In genomic region chr7:65862473-65863176, GRCm38 (mm10) we compare ENCODE assay signal across 8 mouse cellular contexts. TPM values are rescaled to one million over a fixed set of nuclear protein-coding genes. Genes with fewer than 3 reads are reported as not detected.
DNase-seq lines count a peak whose midpoint lies in the region; ATAC-seq and TF ChIP-seq lines count a peak whose summit lies in the region.

No protein-coding gene starts in this region.

- DNase-seq in embryo, embryonic 10.5 days (ENCODE audit: low spot score) = peak; percentile 35
- DNase-seq in embryo, embryonic 11 days = no peak
- DNase-seq in forebrain, postnatal 0 days = no peak
- DNase-seq in liver, embryonic 13.5 days = no peak
- DNase-seq in c-Kit-positive CD71-positive TER-119-positive erythroid progenitor cells, embryonic 14.5 days (ENCODE audit: low spot score) = no peak
- no peak for DNase-seq in natural killer cell, adult 2 months (ENCODE audit: low spot score in 2 of 2)

- TF ChIP-seq CTCF in E14TG2a.4 (conservative IDR thresholded peaks at IDR 0.05; ENCODE audit: low read length) = no peak
- TF ChIP-seq CTCF in forebrain, postnatal 0 days (IDR thresholded peaks at IDR 0.05; ENCODE audit: low read depth) = no peak

- H3K36me3 ChIP-seq in E14TG2a.4 (ENCODE audit: insufficient read depth, low read length) = no peaks in the 10 kb centered on the region
- H3K36me3 ChIP-seq in forebrain, postnatal 0 days (ENCODE audit: insufficient read depth) = no peaks in the 10 kb centered on the region
- no peaks in the 10 kb centered on the region for H3K36me3 ChIP-seq in liver, embryonic 13.5 days

- no peak overlapping the region for H3K27ac ChIP-seq in forebrain, postnatal 0 days (ENCODE audit: low read depth, low read length)
- no peak overlapping the region for H3K27ac ChIP-seq in liver, embryonic 13.5 days

- H3K27me3 ChIP-seq in E14TG2a.4 (ENCODE audit: insufficient read depth, low read length) = peaks cover 40% of the 10 kb centered on the region
- peaks cover 17% of the 10 kb centered on the region for H3K27me3 ChIP-seq in forebrain, postnatal 0 days (ENCODE audit: insufficient read depth, low read length)
- peaks cover 76% of the 10 kb centered on the region for H3K27me3 ChIP-seq in liver, embryonic 13.5 days

- peak overlapping the region; percentile 93 for H3K4me2 ChIP-seq in forebrain, postnatal 0 days (ENCODE audit: low read depth)
- H3K4me2 ChIP-seq in liver, embryonic 13.5 days = peak overlapping the region; percentile 73

- peak overlapping the region; percentile 87 for H3K4me3 ChIP-seq in E14TG2a.4 (replicated peaks; ENCODE audit: low read length)
- H3K4me3 ChIP-seq in forebrain, postnatal 0 days (ENCODE audit: low read depth, low read length) = peak overlapping the region; percentile 70
- peak overlapping the region; percentile 55 for H3K4me3 ChIP-seq in liver, embryonic 13.5 days (replicated peaks)

- peaks cover 52% of the 10 kb centered on the region for H3K4me1 ChIP-seq in E14TG2a.4 (replicated peaks; ENCODE audit: low read depth, low read length)
- no peaks in the 10 kb centered on the region for H3K4me1 ChIP-seq in forebrain, postnatal 0 days (ENCODE audit: insufficient read depth)
- peaks cover 5% of the 10 kb centered on the region for H3K4me1 ChIP-seq in liver, embryonic 13.5 days (replicated peaks)

- WGBS in forebrain, postnatal 0 days = 4% methylated on average over 61 of the region's 61 CpGs
- 4% methylated on average over 61 of the region's 61 CpGs for WGBS in liver, embryonic 13.5 days (ENCODE audit: insufficient replicate concordance)

- ATAC-seq in forebrain, postnatal 0 days = peak; percentile 12
- ATAC-seq in liver, embryonic 13.5 days (ENCODE audit: low read depth) = 0 out of 2 replicates have a peak, but pooled peaks have one; percentile 15
- no peak for ATAC-seq in megakaryocyte progenitor cell, adult 5-6 weeks (replicated peaks; ENCODE audit: poor library complexity)

- H3K9me3 ChIP-seq in E14TG2a.4 (ENCODE audit: low read length) = no peaks in the 10 kb centered on the region
- H3K9me3 ChIP-seq in forebrain, postnatal 0 days (ENCODE audit: low read length) = no peaks in the 10 kb centered on the region
- no peaks in the 10 kb centered on the region for H3K9me3 ChIP-seq in liver, embryonic 13.5 days (replicated peaks)

- peak overlapping the region; percentile 55 for H3K9ac ChIP-seq in forebrain, postnatal 0 days
- peak overlapping the region; percentile 49 for H3K9ac ChIP-seq in liver, embryonic 13.5 days

RNA-seq across cellular contexts. Expression of gene Pcsk6, which starts 1.1 kb away (rescaled TPM):
- 8.2 and 10.2 TPM in 2 replicates for total RNA-seq in forebrain, postnatal 0 days (2014; rRNA removed)
- 1.6 and 2.4 TPM in 2 replicates for polyA plus RNA-seq in forebrain, postnatal 0 days (2015; fragmentation: Nextera tagmentation; extraction: Ambion mirVana)
- polyA plus RNA-seq in liver, embryonic 13.5 days (2015; fragmentation: Nextera tagmentation; extraction: Ambion mirVana) = 0.51 and 0.63 TPM in 2 replicates
- not detected in 2 replicates for total RNA-seq in megakaryocyte progenitor cell, adult 5-6 weeks (2015)
- not detected in 2 replicates for total RNA-seq in megakaryocyte progenitor cell, adult 5-6 weeks (2017)
